12 mouse cellular contexts compared by ENCODE assay signal in genomic region chr19:54070521-54070920, GRCm38 (mm10). TPM values are rescaled to one million over a fixed set of nuclear protein-coding genes. Genes with fewer than 3 reads are reported as not detected.
DNase-seq lines count a peak whose midpoint lies in the region; ATAC-seq lines count a peak whose summit lies in the region.
"Had no signal": no experiment of that assay in that cellular context is flagged by ENCODE, and none has a peak within 500 bp of the region (broad histone marks: within the 10 kb centered on the region; RNA-seq: fewer than 3 reads in every experiment).

No protein-coding gene starts in this region.

- intact Hi-C loops in heart, postnatal 10 days (cut with DNase I), result no loop called here

- no peak for ATAC-seq in activated CD4-positive, CD25-positive, alpha-beta regulatory T cell, adult 4 months

- DNase-seq in heart, adult 9 months (ENCODE audit: low spot score in 2 of 2), result peak; percentile 6 to 34
- DNase-seq in heart, postnatal 10 days, result no peak
- DNase-seq in testis, postnatal 10 days (ENCODE audit: low spot score), result peak; percentile 46
- no peak for DNase-seq in testis, postnatal 14 days (ENCODE audit: low spot score)
- DNase-seq in lung, postnatal 14 days, result peak; percentile 41
- peak; percentile 44 to 74 for DNase-seq in urinary bladder, postnatal 36 days (ENCODE audit: low spot score in 2 of 2)
- DNase-seq in adrenal gland, adult 8-10 months, result no peak
- DNase-seq: B cell, adult 2 months; gastrocnemius, postnatal 25 days; right cerebral cortex, postnatal 14 days; thymus, postnatal 4 days had no signal

RNA-seq across cellular contexts. Expression of gene Adra2a, which starts 26.6 kb away (rescaled TPM):
- under 1 TPM in 1 of 2 experiments, not detected in 1; 0.24 TPM for total RNA-seq in heart, postnatal 10 days (2021)
- total RNA-seq in adrenal gland, adult 8-10 months (2022), result under 1 TPM; 0.25 to 0.56 (median 0.38) TPM
- polyA plus RNA-seq in activated CD4-positive, CD25-positive, alpha-beta regulatory T cell, adult 4 months (2017; shearing (Covaris generic)), result not detected

Comparison
In these comparisons a context has a peak if more than half of its experiments do, and no peak if none do; other contexts are left out.
1. DNase-seq: peak in heart, adult 9 months (2 of 2), testis, postnatal 10 days (single experiment), lung, postnatal 14 days (single experiment) and urinary bladder, postnatal 36 days (2 of 2); none in heart, postnatal 10 days (0 of 2), testis, postnatal 14 days (single experiment) and adrenal gland, adult 8-10 months (single experiment).